Mouse (Mus musculus) ES-E14 (cell line): Measurements from ENCODE around the gene Spert.

ENCODE experiments used
- MAFK ChIP-seq: IDR thresholded peaks from 2 replicates; pipeline ENCODE4 v1.6.1; 2014; ENCODE audit warnings: mild to moderate bottlenecking, low read depth, low read length, inconsistent platforms; ENCODE audit not compliant: insufficient read depth
- ZC3H11A ChIP-seq: IDR thresholded peaks from 2 replicates; pipeline ENCODE4 v1.6.1; 2012; ENCODE audit warnings: low read depth, mild to moderate bottlenecking, inconsistent platforms, low read length, borderline replicate concordance
- ZNF384 ChIP-seq: IDR thresholded peaks from 2 replicates; pipeline ENCODE4 v1.6.1; 2012; ENCODE audit warnings: low read depth, low read length, inconsistent platforms

- TF ChIP-seq MAFK (no peak), ZNF384 (no peak), ZC3H11A (no peak)
Observed at GRCm38 (mm10) chr14:75565534-75566140, 27.3 kb downstream of the Spert start.
